Mouse (Mus musculus) kidney, postnatal 0 days (tissue): ENCODE data around the gene Bcl2l10. TPM values are rescaled to one million over a fixed set of nuclear protein-coding genes. Genes with fewer than 3 reads are reported as not detected.

Experiments used
- ATAC-seq: fragments of 200-750 bp; cut with Nextera tagmentation; replicated peaks from 2 replicates; pipeline ENCODE4 v1.8.0; 2017; ENCODE audit warnings: low read depth, moderate number of reproducible peaks, moderate TSS enrichment, moderate library complexity; ENCODE audit not compliant: low FRiP score
- DNase-seq: peaks from one replicate; pipeline ENCODE4 v3.0.0-alpha.2; 2016; ENCODE audit warnings: low spot score
- H3K27ac ChIP-seq: fragments of 300-500 bp; sonication (generic); 2 replicates; pipeline ENCODE4 v1.5.1; 2014; ENCODE audit warnings: mild to moderate bottlenecking
- H3K27me3 ChIP-seq: fragments of 300-500 bp; sonication (generic); 2 replicates; pipeline ENCODE4 v1.6.1; 2014; ENCODE audit warnings: low read length, mixed read lengths; ENCODE audit not compliant: insufficient read depth
- H3K36me3 ChIP-seq: fragments of 300-500 bp; sonication (generic); 2 replicates; pipeline ENCODE4 v1.6.1; 2014; ENCODE audit warnings: low read length, mixed read lengths; ENCODE audit not compliant: insufficient read depth
- H3K4me1 ChIP-seq: fragments of 300-500 bp; sonication (generic); replicated peaks from 2 replicates; pipeline ENCODE4 v1.6.1; 2014; ENCODE audit warnings: antibody characterized with exemption, low read length, mixed read lengths; ENCODE audit not compliant: insufficient read depth
- H3K4me2 ChIP-seq: fragments of 300-500 bp; sonication (generic); 2 replicates; pipeline ENCODE4 v1.6.1; 2014; ENCODE audit warnings: mild to moderate bottlenecking, low read length, moderate library complexity, mixed read lengths
- H3K4me3 ChIP-seq: fragments of 300-500 bp; sonication (generic); replicated peaks from 2 replicates; pipeline ENCODE4 v1.5.1; 2014; ENCODE audit warnings: low read depth, low read length
- H3K9ac ChIP-seq: fragments of 300-500 bp; sonication (generic); 2 replicates; pipeline ENCODE4 v1.6.1; 2014; ENCODE audit warnings: low read depth, low read length
- H3K9me3 ChIP-seq: fragments of 300-500 bp; sonication (generic); replicated peaks from 2 replicates; pipeline ENCODE4 v1.6.1; 2016; ENCODE audit warnings: low read length, inconsistent platforms, mixed read lengths
- CTCF ChIP-seq: IDR thresholded peaks from 2 replicates; pipeline ENCODE4 v1.5.1; 2016; ENCODE audit warnings: antibody characterized with exemption, low read depth, mild to moderate bottlenecking, moderate library complexity
- WGBS: fragments of 180-500 bp; shearing (Covaris S2); extraction: QIAGEN DNeasy Blood & Tissue Kit; methylation state at CpG from one replicate; pipeline ENCODE4 v1.1.7; 2014; 5-methylcytosine and 5-hydroxymethylcytosine counted together
- polyA plus RNA-seq: library from polyadenylated mRNA; unstranded; fragments of >200 nt; fragmentation: Nextera tagmentation; extraction: Ambion mirVana; gene quantifications from 2 replicates; pipeline ENCODE4 v1.2.1, GENCODE M21; 2015

Gene Bcl2l10
- polyA plus RNA-seq, 1 experiment from 2014 or later: not detected

GRCm38 (mm10) chr9:75385218-75385974 is 37.8 kb downstream of the Bcl2l10 start:
- peaks cover 24% of the 10 kb centered on the region for H3K36me3 ChIP-seq
- H3K4me3 ChIP-seq: no peak overlapping the region
- no peak overlapping the region for H3K4me2 ChIP-seq
- no peak overlapping the region for H3K27ac ChIP-seq
- no peaks in the 10 kb centered on the region for H3K27me3 ChIP-seq
- H3K4me1 ChIP-seq: no peaks in the 10 kb centered on the region
- DNase-seq (no peak), ATAC-seq (no peak)
- no peaks in the 10 kb centered on the region for H3K9me3 ChIP-seq
- no peak overlapping the region for H3K9ac ChIP-seq
- WGBS: 84% methylated on average over 9 of the region's 9 CpGs
- no peak for TF ChIP-seq CTCF

DNA sequence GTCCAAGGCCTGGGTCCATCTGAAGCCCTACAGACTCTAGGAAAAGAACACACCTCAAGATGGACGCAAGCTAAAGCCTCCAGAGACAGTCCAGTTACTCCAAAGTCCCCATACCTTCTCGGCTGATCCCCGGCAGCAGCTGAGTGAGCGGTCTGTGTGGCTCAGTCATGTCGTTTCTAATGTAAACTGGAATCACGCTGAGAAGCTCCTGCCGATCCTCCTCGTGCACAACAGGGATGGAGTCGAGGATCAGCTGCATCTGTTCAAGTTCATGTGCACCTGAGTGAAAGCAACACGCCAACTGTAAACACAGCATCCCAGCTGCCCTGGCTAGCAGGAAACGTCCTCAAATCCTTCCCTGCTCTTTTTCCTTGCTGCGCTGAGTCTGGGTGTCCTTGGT is 45.7 kb downstream of the Bcl2l10 start:
- Histone ChIP-seq H3K4me2 (no peak overlapping the region), H3K27me3 (no peaks in the 10 kb centered on the region), H3K27ac (no peak overlapping the region), H3K36me3 (peaks cover 52% of the 10 kb centered on the region), H3K4me1 (no peaks in the 10 kb centered on the region), H3K9me3 (no peaks in the 10 kb centered on the region), H3K9ac (no peak overlapping the region), H3K4me3 (no peak overlapping the region)
- no peak for DNase-seq
- no peak for ATAC-seq
- no peak for TF ChIP-seq CTCF
- WGBS: 77% methylated on average over 12 of the region's 12 CpGs

DNA sequence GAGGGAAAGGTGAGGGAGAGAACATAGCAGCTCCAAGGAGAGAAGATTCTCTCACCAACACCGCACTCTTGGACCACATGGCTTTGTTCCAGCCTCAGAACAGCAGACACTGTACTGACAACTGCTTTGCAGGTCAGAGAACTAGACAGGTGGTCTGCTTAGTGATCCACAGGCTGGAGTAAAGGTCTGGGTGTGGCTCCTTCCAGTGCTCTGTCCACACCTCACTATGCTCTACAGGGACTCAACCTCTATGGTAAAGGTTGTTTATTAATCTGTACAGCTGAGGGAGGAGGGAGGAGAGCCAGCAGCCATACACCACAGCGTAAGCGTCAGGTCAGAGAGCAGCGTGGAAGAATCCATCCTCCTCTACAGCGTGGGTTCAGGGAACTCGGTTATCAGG is 48.4 kb downstream of the Bcl2l10 start:
- Histone ChIP-seq H3K4me3 (no peak overlapping the region), H3K36me3 (peaks cover 32% of the 10 kb centered on the region), H3K4me1 (no peaks in the 10 kb centered on the region), H3K9me3 (no peaks in the 10 kb centered on the region), H3K27ac (no peak overlapping the region), H3K9ac (no peak overlapping the region), H3K27me3 (no peaks in the 10 kb centered on the region), H3K4me2 (no peak overlapping the region)
- no peak for DNase-seq
- TF ChIP-seq CTCF: no peak
- ATAC-seq: no peak
- WGBS: 77% methylated on average over 6 of the region's 6 CpGs

DNA sequence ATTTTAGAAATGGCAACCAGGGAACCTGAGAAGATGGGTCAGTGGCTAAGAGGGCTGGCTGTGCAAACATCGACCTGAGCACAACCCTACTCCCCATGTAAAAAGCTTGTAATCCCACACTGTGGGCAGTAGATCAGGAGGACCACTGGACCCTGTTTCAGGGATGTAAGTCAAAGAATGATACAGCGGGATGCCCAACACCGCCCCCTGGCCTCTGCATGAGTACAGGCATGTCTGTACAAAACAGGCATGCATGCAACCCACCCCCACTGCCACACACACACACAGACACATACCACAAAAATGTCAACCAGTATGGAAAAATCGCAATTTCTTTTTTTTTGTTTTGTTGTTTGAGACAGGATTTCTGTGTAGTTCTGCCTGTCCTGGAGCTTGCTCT is 51.5 kb downstream of the Bcl2l10 start:
- H3K4me2 ChIP-seq: no peak overlapping the region
- H3K27ac ChIP-seq: no peak overlapping the region
- DNase-seq: no peak
- ATAC-seq: no peak
- H3K9ac ChIP-seq: no peak overlapping the region
- H3K4me3 ChIP-seq: no peak overlapping the region
- H3K36me3 ChIP-seq: peaks cover 10% of the 10 kb centered on the region
- TF ChIP-seq CTCF: peak; percentile 30; the same call in 1 of the 2 replicates
- 89% methylated on average over 4 of the region's 4 CpGs for WGBS
- H3K4me1 ChIP-seq: peaks cover 10% of the 10 kb centered on the region; the same call in 1 of the 2 replicates
- no peaks in the 10 kb centered on the region for H3K9me3 ChIP-seq
- H3K27me3 ChIP-seq: no peaks in the 10 kb centered on the region

GRCm38 (mm10) chr9:75400639-75401038 is 53.1 kb downstream of the Bcl2l10 start:
- ATAC-seq (no peak), DNase-seq (no peak)
- H3K9me3 ChIP-seq: no peaks in the 10 kb centered on the region
- H3K27me3 ChIP-seq: no peaks in the 10 kb centered on the region
- no peak overlapping the region for H3K4me3 ChIP-seq
- H3K9ac ChIP-seq: no peak overlapping the region
- no peak overlapping the region for H3K27ac ChIP-seq
- H3K36me3 ChIP-seq: peaks cover 10% of the 10 kb centered on the region
- H3K4me1 ChIP-seq: peaks cover 10% of the 10 kb centered on the region; the same call in 1 of the 2 replicates
- 58% methylated on average over 5 of the region's 5 CpGs for WGBS
- H3K4me2 ChIP-seq: no peak overlapping the region
- TF ChIP-seq CTCF: no peak

Other genes with a start within 250 kb of the Bcl2l10 start
- gene Myo5c, start 115.7 kb upstream of the Bcl2l10 start, polyA plus RNA-seq: 2.4 and 3.5 TPM in 2 replicates
- 35.0 and 37.6 TPM in 2 replicates for gene Gnb5, start 41.5 kb upstream of the Bcl2l10 start, polyA plus RNA-seq
- 39.9 and 40.1 TPM in 2 replicates for gene Mapk6, start 62.2 kb downstream of the Bcl2l10 start, polyA plus RNA-seq
- 31.4 and 36.6 TPM in 2 replicates for gene Leo1, start 93.8 kb downstream of the Bcl2l10 start, polyA plus RNA-seq
- gene Tmod3, start 211.9 kb downstream of the Bcl2l10 start, polyA plus RNA-seq: 120 and 131 TPM in 2 replicates